ENCODE assay signal across 9 mouse cellular contexts in the genomic region with DNA sequence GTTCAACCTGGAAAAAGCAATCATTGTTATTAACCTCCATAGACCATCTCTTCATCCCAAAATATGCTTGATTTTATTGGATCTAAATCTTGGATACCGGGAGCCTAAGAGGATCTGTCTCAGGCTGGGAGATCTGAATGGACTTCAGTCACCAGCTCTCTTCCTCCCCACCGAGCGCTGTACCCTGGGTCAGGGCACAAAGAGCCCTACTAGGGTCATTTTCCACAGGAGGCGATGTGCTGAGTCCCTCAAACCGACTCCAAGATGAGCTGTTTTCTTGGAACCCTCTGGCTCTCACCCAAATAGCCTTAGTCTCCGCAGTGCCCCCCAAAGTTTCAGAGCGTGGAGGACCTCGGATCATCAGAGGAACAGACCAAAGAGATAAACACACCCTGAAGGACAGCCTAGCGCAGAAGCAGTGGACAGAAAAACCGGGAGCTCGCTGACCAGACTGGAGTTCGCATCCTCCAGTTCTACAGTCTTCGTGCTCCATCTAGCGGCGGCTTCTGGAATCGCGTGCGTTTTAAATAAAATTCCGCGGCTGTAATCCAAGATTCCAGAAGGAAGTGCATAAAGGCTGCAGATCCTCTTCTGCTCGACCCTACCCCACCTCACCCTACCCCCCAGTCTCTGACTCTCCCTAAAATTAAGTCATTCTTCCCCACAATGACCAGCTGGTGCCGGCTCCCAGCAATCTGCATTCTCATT. TPM values are rescaled to one million over a fixed set of nuclear protein-coding genes. Genes with fewer than 3 reads are reported as not detected.
A peak's percentile ranks its signal among the peaks of the same experiment; 100 is the strongest.
DNase-seq lines count a peak whose midpoint lies in the region; TF ChIP-seq lines count a peak whose summit lies in the region.
"Had no signal": no experiment of that assay in that cellular context is flagged by ENCODE, and none has a peak within 500 bp of the region (broad histone marks: within the 10 kb centered on the region; RNA-seq: fewer than 3 reads in every experiment).

No protein-coding gene starts in this region.

- peak; percentile 79 for TF ChIP-seq CTCF in C2C12 (IDR thresholded peaks at IDR 0.05; ENCODE audit: control insufficient read depth, insufficient read depth, insufficient read length)

- no peak overlapping the region for H3K4me3 ChIP-seq in C2C12 (ENCODE audit: insufficient read depth, poor library complexity, severe bottlenecking)
- no peak overlapping the region for H3K4me3 ChIP-seq in heart, embryonic 10.5 days

- no peaks in the 10 kb centered on the region for H3K36me3 ChIP-seq in C2C12 (ENCODE audit: control insufficient read depth, insufficient read depth)
- H3K36me3 ChIP-seq in heart, embryonic 10.5 days = no peaks in the 10 kb centered on the region

- 16% methylated on average over 22 of the region's 22 CpGs for WGBS in heart, embryonic 10.5 days

- H3ac ChIP-seq in C2C12 (ENCODE audit: control insufficient read depth, insufficient read length, low read depth) = no peak overlapping the region

- no peaks in the 10 kb centered on the region for H3K9me3 ChIP-seq in heart, embryonic 10.5 days

- no peaks in the 10 kb centered on the region for H3K79me2 ChIP-seq in C2C12 (ENCODE audit: control insufficient read depth, insufficient read depth)

- H3K4me1 ChIP-seq in heart, embryonic 10.5 days = no peaks in the 10 kb centered on the region

- no peaks in the 10 kb centered on the region for H3K79me3 ChIP-seq in C2C12 (ENCODE audit: low read depth)

- H3K27me3 ChIP-seq in C2C12 (ENCODE audit: control insufficient read depth, insufficient read depth, insufficient read length) = peaks cover 27% of the 10 kb centered on the region
- peaks cover 9% of the 10 kb centered on the region for H3K27me3 ChIP-seq in heart, embryonic 10.5 days (ENCODE audit: insufficient read depth, poor library complexity, severe bottlenecking)

- H3K27ac ChIP-seq in heart, embryonic 10.5 days = no peak overlapping the region

- peak; percentile 70 for DNase-seq in adrenal gland, adult 2 months
- DNase-seq in embryo, embryonic 10.5 days (ENCODE audit: low spot score) = peak; percentile 91
- DNase-seq in heart, embryonic 10.5 days (ENCODE audit: low spot score) = peak; percentile 81
- peak; percentile 62 to 85 for DNase-seq in kidney, postnatal 36 days
- peak; percentile 79 for DNase-seq in lung, postnatal 10 days
- DNase-seq in ovary, postnatal 14 days (ENCODE audit: low spot score) = peak; percentile 80
- DNase-seq in thymus, postnatal 25 days = peak; percentile 49

TF ChIP-seq in C2C12, 6 proteins besides CTCF, POLR2A, EP300 and RAD21:
- no peak for TF ChIP-seq MAX (IDR thresholded peaks at IDR 0.05)
- no peak for TF ChIP-seq MYOG (IDR thresholded peaks at IDR 0.05; ENCODE audit: control insufficient read depth, extremely low read depth, insufficient read length)
- TF ChIP-seq FOSL1 (IDR thresholded peaks at IDR 0.05; ENCODE audit: insufficient read depth, low read length, poor library complexity, severe bottlenecking) = no peak
- no peak for TF ChIP-seq USF1 (IDR thresholded peaks at IDR 0.05; ENCODE audit: low read depth)

RNA-seq across cellular contexts. Expression of gene Olfr412, which starts 9.7 kb away (rescaled TPM):
- polyA plus RNA-seq in C2C12 (2012; fragmentation: generic; extraction: Trizol) = not detected
- total RNA-seq in adrenal gland, adult 2 months (2021) = not detected
- polyA plus RNA-seq in adrenal gland, adult 2 months (2012; rRNA removed) = not detected in 2 replicates
- polyA plus RNA-seq in heart, embryonic 10.5 days (2016; fragmentation: Nextera tagmentation; extraction: Ambion mirVana) = not detected in 2 replicates
- polyA plus RNA-seq: gonadal fat pad, adult 2 months had no signal

RNA-seq across cellular contexts. Expression of gene Olfr411, which starts 19.1 kb away (rescaled TPM):
- not detected for polyA plus RNA-seq in C2C12 (2012; fragmentation: generic; extraction: Trizol)
- total RNA-seq in adrenal gland, adult 2 months (2021) = not detected
- not detected in 2 replicates for polyA plus RNA-seq in adrenal gland, adult 2 months (2012; rRNA removed)
- not detected in 2 replicates for polyA plus RNA-seq in heart, embryonic 10.5 days (2016; fragmentation: Nextera tagmentation; extraction: Ambion mirVana)
- polyA plus RNA-seq: gonadal fat pad, adult 2 months had no signal

RNA-seq across cellular contexts. Expression of gene Olfr410, which starts 33.7 kb away (rescaled TPM):
- polyA plus RNA-seq in C2C12 (2012; fragmentation: generic; extraction: Trizol) = not detected
- total RNA-seq in adrenal gland, adult 2 months (2021) = not detected
- not detected in 2 replicates for polyA plus RNA-seq in adrenal gland, adult 2 months (2012; rRNA removed)
- not detected in 2 replicates for polyA plus RNA-seq in heart, embryonic 10.5 days (2016; fragmentation: Nextera tagmentation; extraction: Ambion mirVana)
- polyA plus RNA-seq: gonadal fat pad, adult 2 months had no signal
